Mouse (Mus musculus): ENCODE measurements around the gene Prdx1.
"Not testable (repeated sequence)": the region's sequence is repeated elsewhere in the genome, so short reads cannot be mapped to it uniquely, and the experiment has no call there.

Prdx1 gene

GRCm38 (mm10) chr4:116679141-116679540 is 6.2 kb upstream of the Prdx1 start:
- DNase-seq (ENCODE audit: low spot score) = no peak

- not testable (repeated sequence) for DNase-seq (ENCODE audit: low spot score)
These were observed 4.8 kb upstream of the Prdx1 start for GRCm38 (mm10) chr4:116680521-116680920.

GRCm38 (mm10) chr4:116683957-116684356 is 1.4 kb upstream of the Prdx1 start:
- DNase-seq (ENCODE audit: low spot score) = no peak

- no peak for DNase-seq (ENCODE audit: low spot score)
These were observed 679 bp upstream of the Prdx1 start for GRCm38 (mm10) chr4:116684665-116685064.

- no peak for DNase-seq (ENCODE audit: low spot score)
These were observed 1.7 kb downstream of the Prdx1 start for GRCm38 (mm10) chr4:116687041-116687440.

GRCm38 (mm10) chr4:116689309-116689876 is 4.0 kb downstream of the Prdx1 start:
- no peak for DNase-seq (ENCODE audit: low spot score)

- DNase-seq (ENCODE audit: low spot score) = no peak
These were observed 6.8 kb downstream of the Prdx1 start for GRCm38 (mm10) chr4:116692146-116692545.

GRCm38 (mm10) chr4:116693785-116694184 is 8.4 kb downstream of the Prdx1 start:
- DNase-seq (ENCODE audit: low spot score) = no peak

GRCm38 (mm10) chr4:116698693-116699342 is 13.5 kb downstream of the Prdx1 start:
- no peak for DNase-seq (ENCODE audit: low spot score)

GRCm38 (mm10) chr4:116700964-116701363 is 15.6 kb downstream of the Prdx1 start:
- no peak for DNase-seq (ENCODE audit: low spot score)

- peak; percentile 72 for DNase-seq (ENCODE audit: low spot score)
These were observed 18.5 kb downstream of the Prdx1 start for GRCm38 (mm10) chr4:116703804-116704203.

GRCm38 (mm10) chr4:116707666-116708065 is 22.3 kb downstream of the Prdx1 start:
- no peak for DNase-seq (ENCODE audit: low spot score)

GRCm38 (mm10) chr4:116708201-116708764 is 22.9 kb downstream of the Prdx1 start, which contains the start of the genes Mmachc and Ccdc163:
Gene Mmachc, minus strand, starts transcription at chr4:116708406.
Gene Ccdc163, plus strand, starts transcription at chr4:116708509.
- peak; percentile 98 for DNase-seq (ENCODE audit: low spot score)

- no peak for DNase-seq (ENCODE audit: low spot score)
These were observed 23.5 kb downstream of the Prdx1 start for GRCm38 (mm10) chr4:116708791-116709390.

- DNase-seq (ENCODE audit: low spot score) = no peak
These were observed 24.8 kb downstream of the Prdx1 start for GRCm38 (mm10) chr4:116710154-116710553.

GRCm38 (mm10) chr4:116712536-116712935 is 27.2 kb downstream of the Prdx1 start:
- no peak for DNase-seq (ENCODE audit: low spot score)

GRCm38 (mm10) chr4:116719396-116719795 is 34.1 kb downstream of the Prdx1 start:
- peak; percentile 81 for DNase-seq (ENCODE audit: low spot score)

- DNase-seq (ENCODE audit: low spot score) = peak; percentile 98
These were observed 35.2 kb downstream of the Prdx1 start, which contains the start of gene Tesk2 for GRCm38 (mm10) chr4:116720343-116721097. Gene Tesk2, plus strand, starts transcription at chr4:116720948.

- no peak for DNase-seq (ENCODE audit: low spot score)
These were observed 35.8 kb downstream of the Prdx1 start for GRCm38 (mm10) chr4:116721098-116721628.

GRCm38 (mm10) chr4:116722230-116722629 is 36.9 kb downstream of the Prdx1 start:
- no peak for DNase-seq (ENCODE audit: low spot score)

GRCm38 (mm10) chr4:116725444-116725843 is 40.1 kb downstream of the Prdx1 start:
- DNase-seq (ENCODE audit: low spot score) = no peak

GRCm38 (mm10) chr4:116727401-116727800 is 42.1 kb downstream of the Prdx1 start:
- DNase-seq (ENCODE audit: low spot score) = no peak

Measured in lung, postnatal 25 days (tissue).